Mouse (Mus musculus): ENCODE data around the gene Dab2ip. TPM values are rescaled to one million over a fixed set of nuclear protein-coding genes. Genes with fewer than 3 reads are reported as not detected.

Gene Dab2ip
- polyA plus RNA-seq, 1 experiment, result 46.9 TPM

GRCm38 (mm10) chr2:35558826-35559550 lies 922 bp downstream of the Dab2ip start:
- no peaks in the 10 kb centered on the region for H3K79me2 ChIP-seq (ENCODE audit: control insufficient read depth, insufficient read depth)
- no peaks in the 10 kb centered on the region for H3K36me3 ChIP-seq (ENCODE audit: control insufficient read depth, insufficient read depth)
- no peak overlapping the region for H3K4me2 ChIP-seq (ENCODE audit: low read depth)
- no peak overlapping the region for H3K4me3 ChIP-seq
- no peak for TF ChIP-seq TCF3 (IDR thresholded peaks at IDR 0.05; ENCODE audit: insufficient read length, low read depth)
- no peak for TF ChIP-seq E2F4 (IDR thresholded peaks at IDR 0.05; ENCODE audit: insufficient read depth)
- no peak for TF ChIP-seq SRF (IDR thresholded peaks at IDR 0.05; ENCODE audit: control insufficient read depth, insufficient read length, low read depth)
- TF ChIP-seq MAX (IDR thresholded peaks at IDR 0.05; ENCODE audit: low read depth), result no peak
- no peak for TF ChIP-seq USF1 (IDR thresholded peaks at IDR 0.05; ENCODE audit: low read depth)
- TF ChIP-seq MYOD1 (IDR thresholded peaks at IDR 0.05; ENCODE audit: control insufficient read depth in 1 of 3, insufficient read length in 2 of 3, low read depth in 2 of 3), result no peak
- no peak for TF ChIP-seq POLR2AphosphoS2 (IDR thresholded peaks at IDR 0.05; ENCODE audit: insufficient read length, low read depth)
- no peak overlapping the region for H3ac ChIP-seq (ENCODE audit: control insufficient read depth, insufficient read length)
- no peaks in the 10 kb centered on the region for H3K27me3 ChIP-seq (ENCODE audit: control insufficient read depth, insufficient read depth, insufficient read length)

GRCm38 (mm10) chr2:35559551-35559835 lies 1.4 kb downstream of the Dab2ip start:
- no peaks in the 10 kb centered on the region for H3K79me2 ChIP-seq (ENCODE audit: control insufficient read depth, insufficient read depth)
- H3K36me3 ChIP-seq (ENCODE audit: control insufficient read depth, insufficient read depth), result no peaks in the 10 kb centered on the region
- TF ChIP-seq SRF (IDR thresholded peaks at IDR 0.05; ENCODE audit: control insufficient read depth, insufficient read length, low read depth) (no peak), TCF3 (IDR thresholded peaks at IDR 0.05; ENCODE audit: insufficient read length, low read depth) (no peak), CEBPB (IDR thresholded peaks at IDR 0.05; ENCODE audit: insufficient read depth, poor library complexity, severe bottlenecking) (no peak), TCF12 (IDR thresholded peaks at IDR 0.05; ENCODE audit: insufficient read depth, poor library complexity, severe bottlenecking) (no peak), E2F4 (IDR thresholded peaks at IDR 0.05; ENCODE audit: insufficient read depth) (no peak), REST (IDR thresholded peaks at IDR 0.05; ENCODE audit: insufficient read depth, insufficient read length) (no peak), USF1 (IDR thresholded peaks at IDR 0.05; ENCODE audit: low read depth) (no peak)
- H3K27me3 ChIP-seq (ENCODE audit: control insufficient read depth, insufficient read depth, insufficient read length), result no peaks in the 10 kb centered on the region
- no peak overlapping the region for H3K4me2 ChIP-seq (ENCODE audit: low read depth)
- H3ac ChIP-seq (ENCODE audit: control insufficient read depth, insufficient read length), result no peak overlapping the region
- H3K4me3 ChIP-seq, result no peak overlapping the region

- Histone ChIP-seq H3ac (ENCODE audit: control insufficient read depth, insufficient read length) (no peak overlapping the region), H3K4me2 (ENCODE audit: low read depth) (peak overlapping the region; percentile 36), H3K4me3 (no peak overlapping the region), H3K27me3 (ENCODE audit: control insufficient read depth, insufficient read depth, insufficient read length) (no peaks in the 10 kb centered on the region), H3K36me3 (ENCODE audit: control insufficient read depth, insufficient read depth) (no peaks in the 10 kb centered on the region), H3K79me2 (ENCODE audit: control insufficient read depth, insufficient read depth) (no peaks in the 10 kb centered on the region)
- TF ChIP-seq REST (IDR thresholded peaks at IDR 0.05; ENCODE audit: insufficient read depth, insufficient read length) (no peak), POLR2AphosphoS2 (IDR thresholded peaks at IDR 0.05; ENCODE audit: insufficient read length, low read depth) (no peak), CEBPB (IDR thresholded peaks at IDR 0.05; ENCODE audit: insufficient read depth, poor library complexity, severe bottlenecking) (no peak), POLR2A (IDR thresholded peaks at IDR 0.05; ENCODE audit: insufficient read length, low read depth) (no peak), E2F4 (IDR thresholded peaks at IDR 0.05; ENCODE audit: insufficient read depth) (no peak), TCF3 (IDR thresholded peaks at IDR 0.05; ENCODE audit: insufficient read length, low read depth) (no peak), MYOG (IDR thresholded peaks at IDR 0.05; ENCODE audit: control insufficient read depth in 1 of 3, insufficient read depth in 1 of 3, insufficient read length in 2 of 3, low read depth in 2 of 3) (peak in 2 of 3 experiments; percentile 78 to 86), SRF (IDR thresholded peaks at IDR 0.05; ENCODE audit: control insufficient read depth, insufficient read length, low read depth) (no peak), MYOD1 (IDR thresholded peaks at IDR 0.05; ENCODE audit: control insufficient read depth in 1 of 3, insufficient read length in 2 of 3, low read depth in 2 of 3) (peak; percentile 62 to 89 (median 88)), USF1 (IDR thresholded peaks at IDR 0.05; ENCODE audit: low read depth) (no peak), TCF12 (IDR thresholded peaks at IDR 0.05; ENCODE audit: insufficient read depth, poor library complexity, severe bottlenecking) (no peak), MAX (IDR thresholded peaks at IDR 0.05; ENCODE audit: low read depth) (no peak)
Observed at GRCm38 (mm10) chr2:35563722-35564121, 5.7 kb downstream of the Dab2ip start.

- no peak overlapping the region for H3K4me2 ChIP-seq (ENCODE audit: low read depth)
- no peak overlapping the region for H3K4me3 ChIP-seq
- no peaks in the 10 kb centered on the region for H3K79me2 ChIP-seq (ENCODE audit: control insufficient read depth, insufficient read depth)
- no peaks in the 10 kb centered on the region for H3K36me3 ChIP-seq (ENCODE audit: control insufficient read depth, insufficient read depth)
- H3K27me3 ChIP-seq (ENCODE audit: control insufficient read depth, insufficient read depth, insufficient read length), result no peaks in the 10 kb centered on the region
- TF ChIP-seq MYOG (IDR thresholded peaks at IDR 0.05; ENCODE audit: control insufficient read depth in 1 of 3, insufficient read depth in 1 of 3, insufficient read length in 2 of 3, low read depth in 2 of 3), result peak in 2 of 3 experiments; percentile 27 to 69
- TF ChIP-seq POLR2A (IDR thresholded peaks at IDR 0.05; ENCODE audit: insufficient read length, low read depth), result no peak
- peak; percentile 66 for TF ChIP-seq TCF3 (IDR thresholded peaks at IDR 0.05; ENCODE audit: insufficient read length, low read depth)
- no peak for TF ChIP-seq SRF (IDR thresholded peaks at IDR 0.05; ENCODE audit: control insufficient read depth, insufficient read length, low read depth)
- TF ChIP-seq TCF12 (IDR thresholded peaks at IDR 0.05; ENCODE audit: insufficient read depth, poor library complexity, severe bottlenecking), result no peak
- no peak for TF ChIP-seq E2F4 (IDR thresholded peaks at IDR 0.05; ENCODE audit: insufficient read depth)
- peak in 2 of 3 experiments; percentile 48 to 78 for TF ChIP-seq MYOD1 (IDR thresholded peaks at IDR 0.05; ENCODE audit: control insufficient read depth in 1 of 3, insufficient read length in 2 of 3, low read depth in 2 of 3)
- TF ChIP-seq POLR2AphosphoS2 (IDR thresholded peaks at IDR 0.05; ENCODE audit: insufficient read length, low read depth), result no peak
- no peak for TF ChIP-seq CEBPB (IDR thresholded peaks at IDR 0.05; ENCODE audit: insufficient read depth, poor library complexity, severe bottlenecking)
- H3ac ChIP-seq (ENCODE audit: control insufficient read depth, insufficient read length), result no peak overlapping the region
Observed at GRCm38 (mm10) chr2:35565051-35565836, 7.2 kb downstream of the Dab2ip start.

Measured in myocyte (in vitro differentiated cells).